Mouse (Mus musculus): ENCODE data around the gene Ccdc106. TPM values are rescaled to one million over a fixed set of nuclear protein-coding genes. Genes with fewer than 3 reads are reported as not detected.

Ccdc106 gene
- polyA plus RNA-seq, 1 experiment from 2014 or later: 12.8 TPM

GRCm38 (mm10) chr7:5092381-5092780, 72.0 kb downstream of the Ccdc106 start:
- no peak overlapping the region for H3K4me2 ChIP-seq
- H3K9ac ChIP-seq: no peak overlapping the region
- ATAC-seq (ENCODE audit: low FRiP score): no peak
- H3K27me3 ChIP-seq: no peaks in the 10 kb centered on the region
- 79% methylated on average over 6 of the region's 6 CpGs for WGBS
- no peak overlapping the region for H3K27ac ChIP-seq
- no peaks in the 10 kb centered on the region for H3K9me3 ChIP-seq
- peaks cover 83% of the 10 kb centered on the region for H3K36me3 ChIP-seq (replicated peaks)
- H3K4me3 ChIP-seq (replicated peaks): no peak overlapping the region
- no peaks in the 10 kb centered on the region for H3K4me1 ChIP-seq

GRCm38 (mm10) chr7:5092831-5093510, 72.6 kb downstream of the Ccdc106 start:
- Histone ChIP-seq H3K36me3 (replicated peaks) (peaks cover 83% of the 10 kb centered on the region), H3K27me3 (no peaks in the 10 kb centered on the region), H3K4me2 (no peak overlapping the region), H3K27ac (no peak overlapping the region), H3K9me3 (no peaks in the 10 kb centered on the region), H3K4me1 (no peaks in the 10 kb centered on the region), H3K4me3 (replicated peaks) (no peak overlapping the region), H3K9ac (no peak overlapping the region)
- WGBS: 86% methylated on average over 21 of the region's 21 CpGs
- no peak for ATAC-seq (ENCODE audit: low FRiP score)

GRCm38 (mm10) chr7:5098769-5099168, 78.4 kb downstream of the Ccdc106 start:
- Histone ChIP-seq H3K9ac (no peak overlapping the region), H3K36me3 (replicated peaks) (peaks cover 55% of the 10 kb centered on the region), H3K27me3 (no peaks in the 10 kb centered on the region), H3K27ac (no peak overlapping the region), H3K4me2 (no peak overlapping the region), H3K4me3 (replicated peaks) (no peak overlapping the region), H3K4me1 (no peaks in the 10 kb centered on the region), H3K9me3 (no peaks in the 10 kb centered on the region)
- no peak for ATAC-seq (ENCODE audit: low FRiP score)
- WGBS: 93% methylated on average over 5 of the region's 5 CpGs

- Histone ChIP-seq H3K36me3 (replicated peaks) (peaks cover 44% of the 10 kb centered on the region), H3K4me1 (no peaks in the 10 kb centered on the region), H3K9me3 (no peaks in the 10 kb centered on the region), H3K27me3 (no peaks in the 10 kb centered on the region), H3K9ac (no peak overlapping the region), H3K4me3 (replicated peaks) (no peak overlapping the region), H3K27ac (no peak overlapping the region), H3K4me2 (no peak overlapping the region)
- WGBS: 91% methylated on average over 3 of the region's 3 CpGs
- no peak for ATAC-seq (ENCODE audit: low FRiP score)
These were observed 79.4 kb downstream of the Ccdc106 start for GRCm38 (mm10) chr7:5099796-5100195.

- WGBS: 87% methylated on average over 10 of the region's 10 CpGs
- Histone ChIP-seq H3K4me1 (no peaks in the 10 kb centered on the region), H3K4me3 (replicated peaks) (no peak overlapping the region), H3K9me3 (no peaks in the 10 kb centered on the region), H3K27ac (no peak overlapping the region), H3K9ac (no peak overlapping the region), H3K36me3 (replicated peaks) (peaks cover 31% of the 10 kb centered on the region), H3K4me2 (no peak overlapping the region), H3K27me3 (no peaks in the 10 kb centered on the region)
- ATAC-seq (ENCODE audit: low FRiP score): no peak
These were observed 80.8 kb downstream of the Ccdc106 start for GRCm38 (mm10) chr7:5101066-5101663.

- WGBS: 84% methylated on average over 2 of the region's 2 CpGs
These were observed 82.2 kb downstream of the Ccdc106 start for GRCm38 (mm10) chr7:5102564-5102963.

GRCm38 (mm10) chr7:5108272-5108671, 87.9 kb downstream of the Ccdc106 start:
- no peak for ATAC-seq (ENCODE audit: low FRiP score)

More at GRCm38 (mm10) chr7:5102564-5102963, 82.2 kb downstream of the Ccdc106 start:
- Histone ChIP-seq H3K27me3 (no peaks in the 10 kb centered on the region), H3K4me3 (replicated peaks) (no peak overlapping the region), H3K27ac (no peak overlapping the region), H3K9me3 (no peaks in the 10 kb centered on the region), H3K36me3 (replicated peaks) (peaks cover 17% of the 10 kb centered on the region), H3K9ac (no peak overlapping the region), H3K4me1 (no peaks in the 10 kb centered on the region), H3K4me2 (no peak overlapping the region)
- no peak for ATAC-seq (ENCODE audit: low FRiP score)

GRCm38 (mm10) chr7:5109301-5109700, 88.9 kb downstream of the Ccdc106 start:
- no peak for ATAC-seq (ENCODE audit: low FRiP score)
- no peaks in the 10 kb centered on the region for H3K36me3 ChIP-seq (replicated peaks)

More at GRCm38 (mm10) chr7:5108272-5108671, 87.9 kb downstream of the Ccdc106 start:
- Histone ChIP-seq H3K9me3 (no peaks in the 10 kb centered on the region), H3K4me3 (replicated peaks) (no peak overlapping the region), H3K4me2 (no peak overlapping the region), H3K27me3 (no peaks in the 10 kb centered on the region), H3K36me3 (replicated peaks) (no peaks in the 10 kb centered on the region), H3K4me1 (no peaks in the 10 kb centered on the region), H3K9ac (no peak overlapping the region), H3K27ac (no peak overlapping the region)
- WGBS: 87% methylated on average over 4 of the region's 4 CpGs

More at GRCm38 (mm10) chr7:5109301-5109700, 88.9 kb downstream of the Ccdc106 start:
- Histone ChIP-seq H3K9me3 (no peaks in the 10 kb centered on the region), H3K4me3 (replicated peaks) (no peak overlapping the region), H3K4me2 (no peak overlapping the region), H3K4me1 (no peaks in the 10 kb centered on the region), H3K9ac (no peak overlapping the region), H3K27ac (no peak overlapping the region), H3K27me3 (no peaks in the 10 kb centered on the region)
- 83% methylated on average over 8 of the region's 8 CpGs for WGBS

Other genes starting within 250 kb of the Ccdc106 start
- not detected in 2 replicates for gene Fam71e2, start 249.3 kb upstream of the Ccdc106 start, polyA plus RNA-seq (2016; fragmentation: Nextera tagmentation; extraction: Ambion mirVana)
- gene Il11, start 237.7 kb upstream of the Ccdc106 start, polyA plus RNA-seq (2016; fragmentation: Nextera tagmentation; extraction: Ambion mirVana): 0.24 and 0.77 TPM in 2 replicates
- gene Tmem190, start 237.6 kb upstream of the Ccdc106 start, polyA plus RNA-seq (2016; fragmentation: Nextera tagmentation; extraction: Ambion mirVana): not detected in 2 replicates
- 2.7 and 3.6 TPM in 2 replicates for gene Tmem238, start 230.9 kb upstream of the Ccdc106 start, polyA plus RNA-seq (2016; fragmentation: Nextera tagmentation; extraction: Ambion mirVana)
- gene Rpl28, start 227.7 kb upstream of the Ccdc106 start, polyA plus RNA-seq (2016; fragmentation: Nextera tagmentation; extraction: Ambion mirVana): 306 and 310 TPM in 2 replicates
- 434 and 445 TPM in 2 replicates for gene Ube2s, start 208.0 kb upstream of the Ccdc106 start, polyA plus RNA-seq (2016; fragmentation: Nextera tagmentation; extraction: Ambion mirVana)
- gene Shisa7, start 175.9 kb upstream of the Ccdc106 start, polyA plus RNA-seq (2016; fragmentation: Nextera tagmentation; extraction: Ambion mirVana): 4.0 and 4.6 TPM in 2 replicates
- gene Isoc2b, start 150.3 kb upstream of the Ccdc106 start, polyA plus RNA-seq (2016; fragmentation: Nextera tagmentation; extraction: Ambion mirVana): 2.1 and 2.7 TPM in 2 replicates
- gene Isoc2a, start 143.4 kb upstream of the Ccdc106 start, polyA plus RNA-seq (2016; fragmentation: Nextera tagmentation; extraction: Ambion mirVana): 0.70 and 0.89 TPM in 2 replicates
- gene Gm36210, start 114.0 kb upstream of the Ccdc106 start, polyA plus RNA-seq (2016; fragmentation: Nextera tagmentation; extraction: Ambion mirVana): 0.24 and 0.41 TPM in 2 replicates
- gene Zfp628, start 105.3 kb upstream of the Ccdc106 start, polyA plus RNA-seq (2016; fragmentation: Nextera tagmentation; extraction: Ambion mirVana): 4.0 and 4.6 TPM in 2 replicates
- 18.1 and 19.4 TPM in 2 replicates for gene Nat14, start 98.5 kb upstream of the Ccdc106 start, polyA plus RNA-seq (2016; fragmentation: Nextera tagmentation; extraction: Ambion mirVana)
- 0.89 and 1.4 TPM in 2 replicates for gene Ssc5d, start 94.8 kb upstream of the Ccdc106 start, polyA plus RNA-seq (2016; fragmentation: Nextera tagmentation; extraction: Ambion mirVana)
- not detected in 2 replicates for gene Sbk2, start 56.1 kb upstream of the Ccdc106 start, polyA plus RNA-seq (2016; fragmentation: Nextera tagmentation; extraction: Ambion mirVana)
- gene Sbk3, start 49.4 kb upstream of the Ccdc106 start, polyA plus RNA-seq (2016; fragmentation: Nextera tagmentation; extraction: Ambion mirVana): not detected in 2 replicates
- gene Zfp579, start 24.4 kb upstream of the Ccdc106 start, polyA plus RNA-seq (2016; fragmentation: Nextera tagmentation; extraction: Ambion mirVana): 55.9 and 56.9 TPM in 2 replicates
- gene Zfp524, start 6.1 kb upstream of the Ccdc106 start, polyA plus RNA-seq (2016; fragmentation: Nextera tagmentation; extraction: Ambion mirVana): 9.5 and 9.6 TPM in 2 replicates
- gene Fiz1, start 5.9 kb upstream of the Ccdc106 start, polyA plus RNA-seq (2016; fragmentation: Nextera tagmentation; extraction: Ambion mirVana): 64.9 and 67.3 TPM in 2 replicates
- 0.69 TPM in 1 of 2 replicates, not detected in the other for gene Gm44973, start 5.1 kb upstream of the Ccdc106 start, polyA plus RNA-seq (2016; fragmentation: Nextera tagmentation; extraction: Ambion mirVana)
- gene Zfp865, start 177 bp upstream of the Ccdc106 start, polyA plus RNA-seq (2016; fragmentation: Nextera tagmentation; extraction: Ambion mirVana): 6.7 and 7.3 TPM in 2 replicates
- gene 4632433K11Rik, start 13.6 kb downstream of the Ccdc106 start, polyA plus RNA-seq (2016; fragmentation: Nextera tagmentation; extraction: Ambion mirVana): not detected in 2 replicates
- 4.0 and 4.5 TPM in 2 replicates for gene Zfp784, start 17.9 kb downstream of the Ccdc106 start, polyA plus RNA-seq (2016; fragmentation: Nextera tagmentation; extraction: Ambion mirVana)
- gene Zfp580, start 31.0 kb downstream of the Ccdc106 start, polyA plus RNA-seq (2016; fragmentation: Nextera tagmentation; extraction: Ambion mirVana): 44.9 and 46.3 TPM in 2 replicates
- gene U2af2, start 41.6 kb downstream of the Ccdc106 start, polyA plus RNA-seq (2016; fragmentation: Nextera tagmentation; extraction: Ambion mirVana): 165 and 166 TPM in 2 replicates
- gene Epn1, start 59.7 kb downstream of the Ccdc106 start, polyA plus RNA-seq (2016; fragmentation: Nextera tagmentation; extraction: Ambion mirVana): 62.9 and 66.4 TPM in 2 replicates
- not detected in 2 replicates for gene Rfpl4, start 96.4 kb downstream of the Ccdc106 start, polyA plus RNA-seq (2016; fragmentation: Nextera tagmentation; extraction: Ambion mirVana)
- gene Rasl2-9, start 105.4 kb downstream of the Ccdc106 start, polyA plus RNA-seq (2016; fragmentation: Nextera tagmentation; extraction: Ambion mirVana): 0.40 and 0.51 TPM in 2 replicates
- not detected in 2 replicates for gene Vmn1r55, start 129.1 kb downstream of the Ccdc106 start, polyA plus RNA-seq (2016; fragmentation: Nextera tagmentation; extraction: Ambion mirVana)
- gene Vmn1r56, start 176.2 kb downstream of the Ccdc106 start, polyA plus RNA-seq (2016; fragmentation: Nextera tagmentation; extraction: Ambion mirVana): not detected in 2 replicates
- not detected in 2 replicates for gene Vmn1r57, start 197.9 kb downstream of the Ccdc106 start, polyA plus RNA-seq (2016; fragmentation: Nextera tagmentation; extraction: Ambion mirVana)